Mouse (Mus musculus) brain, adult 10 weeks (tissue): ENCODE results near the gene Efhc2. TPM values are rescaled to one million over a fixed set of nuclear protein-coding genes. Genes with fewer than 3 reads are reported as not detected.

Source experiments
- polyA plus RNA-seq: library from polyadenylated mRNA; stranded (reverse); fragments of 350-450 nt; fragmentation: Illumina TruSeq; extraction: RNeasy Lipid Tissue Mini Kit (QIAGEN cat#74804); gene quantifications from one replicate; pipeline ENCODE4 v1.2.3, GENCODE M21; 2015; ENCODE audit warnings: low read depth, low replicate concordance

Gene Efhc2
- 1.5 TPM for polyA plus RNA-seq

DNA sequence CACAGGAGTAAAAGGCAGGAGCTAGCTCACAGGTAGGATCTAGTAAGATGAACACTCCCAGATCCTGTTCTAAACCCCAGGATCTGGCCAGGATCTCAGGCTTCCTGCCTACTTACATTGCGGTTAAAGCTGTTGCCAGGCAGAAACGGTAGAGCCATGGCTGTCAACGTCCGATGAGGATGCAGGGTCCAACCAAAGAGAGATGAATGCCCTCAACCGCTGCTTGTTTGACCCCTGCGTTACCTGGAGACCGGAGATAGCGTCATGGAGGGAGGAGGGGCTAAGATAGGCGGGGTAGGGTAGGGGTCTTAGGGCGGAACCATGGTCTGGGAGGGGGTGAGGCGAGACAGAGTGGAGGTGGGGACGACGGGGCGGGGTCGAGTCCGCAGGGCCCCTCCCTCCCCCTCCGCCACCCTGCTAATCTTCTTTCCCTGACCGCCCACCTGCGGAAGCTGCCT, at the start of gene Efhc2:
Efhc2 (minus strand) TSS at position 243 of the 458 bp plus-strand sequence.

